In genomic region chr7:130262528-130263232, GRCm38 (mm10) we compare ENCODE assay signal across 8 mouse cellular contexts.
DNase-seq lines count a peak whose midpoint lies in the region; ATAC-seq and TF ChIP-seq lines count a peak whose summit lies in the region.

No protein-coding gene starts in this region.

- H3K36me3 ChIP-seq in kidney, adult 2 months (ENCODE audit: control insufficient read depth, insufficient read depth, low read length) = no peaks in the 10 kb centered on the region
- 0 out of 2 replicates have a peak, but pooled peaks cover 9% of the 10 kb centered on the region for H3K36me3 ChIP-seq in embryonic facial prominence, embryonic 12.5 days
- no peaks in the 10 kb centered on the region for H3K36me3 ChIP-seq in hindbrain, embryonic 16.5 days (ENCODE audit: control insufficient read depth, insufficient read depth, low read length)
- H3K36me3 ChIP-seq in midbrain, embryonic 16.5 days (ENCODE audit: control insufficient read depth, insufficient read depth, low read length) = no peaks in the 10 kb centered on the region

- no peak for ATAC-seq in embryonic facial prominence, embryonic 12.5 days (ENCODE audit: insufficient number of reproducible peaks, insufficient read depth, low FRiP score, low TSS enrichment)
- ATAC-seq in hindbrain, embryonic 16.5 days = no peak
- no peak for ATAC-seq in midbrain, embryonic 16.5 days
- ATAC-seq in frontal cortex, adult (ENCODE audit: low TSS enrichment) = no peak

- H3K4me1 ChIP-seq in kidney, adult 2 months (ENCODE audit: control insufficient read depth, insufficient read depth, low read length) = no peaks in the 10 kb centered on the region
- H3K4me1 ChIP-seq in embryonic facial prominence, embryonic 12.5 days = peaks cover 68% of the 10 kb centered on the region
- peaks cover 52% of the 10 kb centered on the region for H3K4me1 ChIP-seq in hindbrain, embryonic 16.5 days (ENCODE audit: control insufficient read depth, insufficient read depth, low read depth, low read length)
- peaks cover 64% of the 10 kb centered on the region for H3K4me1 ChIP-seq in midbrain, embryonic 16.5 days (ENCODE audit: control insufficient read depth, insufficient read depth, low read length)

- no peaks in the 10 kb centered on the region for H3K27me3 ChIP-seq in kidney, adult 2 months (replicated peaks; ENCODE audit: control insufficient read depth, insufficient read depth, low read length)
- 0 out of 2 replicates have a peak, but pooled peaks cover 3% of the 10 kb centered on the region for H3K27me3 ChIP-seq in embryonic facial prominence, embryonic 12.5 days
- no peaks in the 10 kb centered on the region for H3K27me3 ChIP-seq in hindbrain, embryonic 16.5 days (replicated peaks; ENCODE audit: control insufficient read depth, insufficient read depth, low read length)
- H3K27me3 ChIP-seq in midbrain, embryonic 16.5 days (ENCODE audit: control insufficient read depth, insufficient read depth, low read depth, low read length) = no peaks in the 10 kb centered on the region; the same call in 1 of the 2 replicates

- no peak for TF ChIP-seq POLR2A in kidney, adult 2 months (IDR thresholded peaks at IDR 0.05; ENCODE audit: low read depth, low read length)

- peak overlapping the region; percentile 95 for H3K9ac ChIP-seq in embryonic facial prominence, embryonic 12.5 days
- peak overlapping the region; percentile 46 for H3K9ac ChIP-seq in hindbrain, embryonic 16.5 days (ENCODE audit: low read depth, low read length)
- 0 out of 2 replicates have a peak overlapping the region, but pooled peaks have one; percentile 30 for H3K9ac ChIP-seq in midbrain, embryonic 16.5 days (ENCODE audit: low read depth, low read length)

- no peaks in the 10 kb centered on the region for H3K9me3 ChIP-seq in embryonic facial prominence, embryonic 12.5 days
- no peaks in the 10 kb centered on the region for H3K9me3 ChIP-seq in hindbrain, embryonic 16.5 days (ENCODE audit: control insufficient read depth, low read length)
- H3K9me3 ChIP-seq in midbrain, embryonic 16.5 days (replicated peaks; ENCODE audit: control insufficient read depth, low read length, poor library complexity, severe bottlenecking) = no peaks in the 10 kb centered on the region; the same call in 1 of the 2 replicates

- peak overlapping the region; percentile 77 for H3K4me2 ChIP-seq in embryonic facial prominence, embryonic 12.5 days (replicated peaks)
- peak overlapping the region; percentile 96 for H3K4me2 ChIP-seq in hindbrain, embryonic 16.5 days (ENCODE audit: low read length)
- H3K4me2 ChIP-seq in midbrain, embryonic 16.5 days (ENCODE audit: low read length) = peak overlapping the region; percentile 97

- WGBS in kidney, adult 2 months = 64% methylated on average over 17 of the region's 17 CpGs
- 23% methylated on average over 17 of the region's 17 CpGs for WGBS in embryonic facial prominence, embryonic 12.5 days
- WGBS in hindbrain, embryonic 16.5 days = 19% methylated on average over 17 of the region's 17 CpGs
- 7% methylated on average over 17 of the region's 17 CpGs for WGBS in midbrain, embryonic 16.5 days

- DNase-seq in kidney, adult 2 months = no peak
- no peak for DNase-seq in kidney, postnatal 36 days
- DNase-seq in ovary, postnatal 36 days (ENCODE audit: low spot score) = no peak
- no peak for DNase-seq in ovary, postnatal 10 days (ENCODE audit: low spot score)

- no peak overlapping the region for H3K4me3 ChIP-seq in kidney, adult 2 months (ENCODE audit: insufficient read depth, low read depth, low read length)
- peak overlapping the region; percentile 93 for H3K4me3 ChIP-seq in embryonic facial prominence, embryonic 12.5 days
- peak overlapping the region; percentile 67 for H3K4me3 ChIP-seq in hindbrain, embryonic 16.5 days (ENCODE audit: low read length)
- H3K4me3 ChIP-seq in midbrain, embryonic 16.5 days (ENCODE audit: low read depth, low read length) = peak overlapping the region; percentile 64

- no peak for TF ChIP-seq CTCF in kidney, adult 2 months (conservative IDR thresholded peaks at IDR 0.05; ENCODE audit: insufficient read depth, insufficient read length, low read depth, low read length)

- peak overlapping the region; percentile 48; the same call in 1 of the 2 replicates for H3K27ac ChIP-seq in kidney, adult 2 months (ENCODE audit: insufficient read depth, low read depth, low read length)
- H3K27ac ChIP-seq in embryonic facial prominence, embryonic 12.5 days = 0 out of 2 replicates have a peak overlapping the region, but pooled peaks have one; percentile 96
- peak overlapping the region; percentile 55 for H3K27ac ChIP-seq in hindbrain, embryonic 16.5 days (ENCODE audit: low read depth, low read length)
- 0 out of 2 replicates have a peak overlapping the region, but pooled peaks have one; percentile 37 for H3K27ac ChIP-seq in midbrain, embryonic 16.5 days (ENCODE audit: low read length)

Comparison
In these comparisons a context has a peak if more than half of its experiments do, and no peak if none do; other contexts are left out.
1. H3K27ac ChIP-seq: peak in every context shown above with its lines; median percentile 96 in embryonic facial prominence, embryonic 12.5 days; 55 in hindbrain, embryonic 16.5 days; 48 in kidney, adult 2 months; 37 in midbrain, embryonic 16.5 days.
2. H3K9ac ChIP-seq: peak in every context shown above with its lines; median percentile 95 in embryonic facial prominence, embryonic 12.5 days; 46 in hindbrain, embryonic 16.5 days; 30 in midbrain, embryonic 16.5 days.